8 mouse cellular contexts compared by ENCODE assay signal in genomic region chr11:11974591-11975255, GRCm38 (mm10).
DNase-seq lines count a peak whose midpoint lies in the region; ATAC-seq and TF ChIP-seq lines count a peak whose summit lies in the region.

No protein-coding gene starts in this region.

- DNase-seq in heart, postnatal 4 days, result no peak
- peak; percentile 43 for DNase-seq in ES-E14 (ENCODE audit: low read depth, low spot score)
- no peak for DNase-seq in intestine, embryonic 14.5 days (ENCODE audit: low spot score)
- peak in 2 of 3 experiments; percentile 31 to 44 for DNase-seq in liver, embryonic 14.5 days (ENCODE audit: low read depth in 3 of 3, low spot score in 3 of 3)
- peak; percentile 31 for DNase-seq in retina, postnatal 7 days (ENCODE audit: low read depth, low spot score)
- no peak for DNase-seq in testis, postnatal 14 days (ENCODE audit: low spot score)

- H3K27me3 ChIP-seq in heart, embryonic 16.5 days (ENCODE audit: control insufficient read depth, insufficient read depth, low read length), result no peaks in the 10 kb centered on the region
- H3K27me3 ChIP-seq in intestine, embryonic 14.5 days (replicated peaks; ENCODE audit: control insufficient read depth, insufficient read depth, low read length), result no peaks in the 10 kb centered on the region
- H3K27me3 ChIP-seq in liver, embryonic 14.5 days (ENCODE audit: control insufficient read depth, insufficient read depth, low read length), result no peaks in the 10 kb centered on the region

- TF ChIP-seq POLR2A in cortical plate, adult 2 months (IDR thresholded peaks at IDR 0.05; ENCODE audit: extremely low read depth, insufficient read depth, low read length), result no peak

- no peak overlapping the region; the same call in 1 of the 2 replicates for H3K4me2 ChIP-seq in heart, embryonic 16.5 days (ENCODE audit: low read depth, low read length)
- H3K4me2 ChIP-seq in intestine, embryonic 14.5 days (ENCODE audit: low read length), result no peak overlapping the region
- 0 out of 2 replicates have a peak overlapping the region, but pooled peaks have one; percentile 9 for H3K4me2 ChIP-seq in liver, embryonic 14.5 days (ENCODE audit: low read depth)

- peaks cover 16% of the 10 kb centered on the region for H3K36me3 ChIP-seq in heart, embryonic 16.5 days (ENCODE audit: control insufficient read depth, insufficient read depth)
- H3K36me3 ChIP-seq in ES-E14 (ENCODE audit: control insufficient read depth, insufficient read depth, low read length, poor library complexity, severe bottlenecking), result no peaks in the 10 kb centered on the region
- H3K36me3 ChIP-seq in intestine, embryonic 14.5 days (ENCODE audit: control insufficient read depth, insufficient read depth, low read length), result peaks cover 23% of the 10 kb centered on the region
- H3K36me3 ChIP-seq in liver, embryonic 14.5 days (replicated peaks; ENCODE audit: control insufficient read depth, insufficient read depth, low read depth), result no peaks in the 10 kb centered on the region

- peaks cover 9% of the 10 kb centered on the region for H3K4me1 ChIP-seq in heart, embryonic 16.5 days (ENCODE audit: control insufficient read depth, insufficient read depth, low read length)
- peaks cover 0 to 2% of the 10 kb centered on the region in 2 experiments; a peak in 1 of 4 replicates for H3K4me1 ChIP-seq in ES-E14 (ENCODE audit: control insufficient read depth in 2 of 2, insufficient read depth in 2 of 2, low read length in 2 of 2, poor library complexity in 1 of 2)
- H3K4me1 ChIP-seq in cortical plate, adult 2 months (ENCODE audit: control insufficient read depth, insufficient read depth, low read length), result no peaks in the 10 kb centered on the region
- H3K4me1 ChIP-seq in intestine, embryonic 14.5 days (replicated peaks; ENCODE audit: control insufficient read depth, insufficient read depth, low read length), result peaks cover 9% of the 10 kb centered on the region
- H3K4me1 ChIP-seq in liver, embryonic 14.5 days (replicated peaks; ENCODE audit: control insufficient read depth in 2 of 2, insufficient read depth in 2 of 2, low read length in 1 of 2), result 0 out of 4 replicates have a peak, but pooled peaks cover 0 to 2% of the 10 kb centered on the region in 2 experiments

- peak; percentile 55 for TF ChIP-seq CTCF in cortical plate, adult 2 months (IDR thresholded peaks at IDR 0.05; ENCODE audit: extremely low read depth, insufficient read depth, low read length)
- TF ChIP-seq CTCF in liver, embryonic 14.5 days (IDR thresholded peaks at IDR 0.05; ENCODE audit: low read depth), result peak; percentile 62

- H3K9ac ChIP-seq in heart, embryonic 16.5 days (ENCODE audit: low read length), result 0 out of 2 replicates have a peak overlapping the region, but pooled peaks have one; percentile 29
- no peak overlapping the region for H3K9ac ChIP-seq in ES-E14 (ENCODE audit: insufficient read depth, low read depth, low read length, poor library complexity, severe bottlenecking)
- H3K9ac ChIP-seq in intestine, embryonic 14.5 days (ENCODE audit: low read length), result no peak overlapping the region
- no peak overlapping the region for H3K9ac ChIP-seq in liver, embryonic 14.5 days (replicated peaks)

- 33% methylated on average over 10 of the region's 10 CpGs for WGBS in heart, embryonic 16.5 days
- 45% methylated on average over 10 of the region's 10 CpGs for WGBS in intestine, embryonic 14.5 days
- WGBS in liver, embryonic 14.5 days (ENCODE audit: insufficient replicate concordance), result 33% methylated on average over 10 of the region's 10 CpGs

- in situ Hi-C loops in ES-E14 (cut with MboI; ENCODE audit: low sequenced_read_pairs in 2 of 2, unreplicated experiment in 2 of 2), result loop anchor here (5.0 to 10.0 kb wide), 2 partner anchors 162 to 420 kb away; no protein-coding TSS in a partner anchor

- H3K4me3 ChIP-seq in heart, embryonic 16.5 days (ENCODE audit: low read length), result no peak overlapping the region
- H3K4me3 ChIP-seq in ES-E14 (ENCODE audit: insufficient read depth in 1 of 2, low read depth in 1 of 2, low read length in 2 of 2, poor library complexity in 1 of 2, severe bottlenecking in 1 of 2), result no peak overlapping the region
- H3K4me3 ChIP-seq in cortical plate, adult 2 months (ENCODE audit: insufficient read depth, low read length), result no peak overlapping the region
- H3K4me3 ChIP-seq in intestine, embryonic 14.5 days (ENCODE audit: low read depth, low read length), result no peak overlapping the region
- H3K4me3 ChIP-seq in liver, embryonic 14.5 days (ENCODE audit: insufficient read depth in 1 of 2, low read depth in 2 of 2, low read length in 2 of 2), result no peak overlapping the region

- no peaks in the 10 kb centered on the region for H3K9me3 ChIP-seq in heart, embryonic 16.5 days (replicated peaks; ENCODE audit: control insufficient read depth, low read length)
- H3K9me3 ChIP-seq in ES-E14 (ENCODE audit: control insufficient read depth, insufficient read depth, low read depth, low read length), result no peaks in the 10 kb centered on the region; the same call in 1 of the 2 replicates
- peaks cover 3% of the 10 kb centered on the region; the same call in 1 of the 2 replicates for H3K9me3 ChIP-seq in intestine, embryonic 14.5 days (ENCODE audit: control insufficient read depth, low read length)
- no peaks in the 10 kb centered on the region for H3K9me3 ChIP-seq in liver, embryonic 14.5 days (ENCODE audit: control insufficient read depth, low read length)

- TF ChIP-seq EP300 in liver, embryonic 14.5 days (IDR thresholded peaks at IDR 0.05; ENCODE audit: low read depth), result no peak

- ATAC-seq in heart, embryonic 16.5 days (replicated peaks; ENCODE audit: extremely low read depth, insufficient read depth, low FRiP score), result no peak
- ATAC-seq in intestine, embryonic 14.5 days (replicated peaks; ENCODE audit: low FRiP score, low TSS enrichment, low read depth), result 0 out of 2 replicates have a peak, but pooled peaks have one; percentile 18
- ATAC-seq in liver, embryonic 14.5 days (ENCODE audit: insufficient read depth), result 0 out of 2 replicates have a peak, but pooled peaks have one; percentile 19

- no peak overlapping the region for H3K27ac ChIP-seq in heart, embryonic 16.5 days (ENCODE audit: low read length)
- H3K27ac ChIP-seq in ES-E14 (ENCODE audit: insufficient read depth, low read depth, low read length, poor library complexity, severe bottlenecking), result no peak overlapping the region
- no peak overlapping the region for H3K27ac ChIP-seq in cortical plate, adult 2 months (ENCODE audit: insufficient read depth, low read length)
- H3K27ac ChIP-seq in intestine, embryonic 14.5 days (ENCODE audit: low read depth), result no peak overlapping the region
- H3K27ac ChIP-seq in liver, embryonic 14.5 days, result no peak overlapping the region

TF ChIP-seq in ES-E14, 5 proteins besides CTCF, POLR2A, EP300 and RAD21:
- no peak for TF ChIP-seq MAFK (IDR thresholded peaks at IDR 0.05; ENCODE audit: insufficient read depth, low read depth, low read length)
- TF ChIP-seq ZNF384 (IDR thresholded peaks at IDR 0.05; ENCODE audit: low read depth, low read length), result no peak
- TF ChIP-seq ZC3H11A (IDR thresholded peaks at IDR 0.05; ENCODE audit: borderline replicate concordance, low read depth, low read length), result peak; percentile 97
- no peak for TF ChIP-seq CHD2 (IDR thresholded peaks at IDR 0.05; ENCODE audit: low read depth, low read length)
- no peak for TF ChIP-seq HCFC1 (IDR thresholded peaks at IDR 0.05; ENCODE audit: borderline replicate concordance, insufficient read depth, low read length)

Comparison
In these comparisons a context has a peak if more than half of its experiments do, and no peak if none do; other contexts are left out.
1. DNase-seq: peak in ES-E14 (single experiment), liver, embryonic 14.5 days (2 of 3) and retina, postnatal 7 days (single experiment); none in heart, postnatal 4 days (single experiment), intestine, embryonic 14.5 days (single experiment) and testis, postnatal 14 days (single experiment).